Mouse (Mus musculus) bone marrow macrophage, adult 2 months (primary cell): Measurements from ENCODE around the gene Jazf1.

Experiments
- CTCF ChIP-seq: IDR thresholded peaks from 2 replicates; pipeline ENCODE4 v1.5.1; 2012; ENCODE audit warnings: low read depth, mild to moderate bottlenecking, low read length, moderate library complexity
- POLR2A ChIP-seq: IDR thresholded peaks from 2 replicates; pipeline ENCODE4 v1.6.1; 2012; ENCODE audit warnings: mild to moderate bottlenecking, low read depth, low read length, borderline replicate concordance

- TF ChIP-seq CTCF (no peak), POLR2A (no peak)
These were observed 165.0 kb downstream of the Jazf1 start for GRCm38 (mm10) chr6:52903226-52903960.
